Mouse (Mus musculus) urinary bladder, adult 2 months (tissue): Measurements from ENCODE around the gene Mpv17l2. TPM values are rescaled to one million over a fixed set of nuclear protein-coding genes. Genes with fewer than 3 reads are reported as not detected.

Experiments used
- DNase-seq: peaks from one replicate; pipeline ENCODE4 v3.0.0; 2022; ENCODE audit warnings: low spot score
- polyA plus RNA-seq: library from polyadenylated mRNA; depleted of rRNA; stranded (reverse); fragments of >200 nt; gene quantifications from 2 replicates; pipeline ENCODE4 v1.2.3, GENCODE M21; 2012

Gene Mpv17l2
- polyA plus RNA-seq, 1 experiment, result 41.9 TPM

- no peak for DNase-seq
Measured at GRCm38 (mm10) chr8:70790846-70791245, 30.1 kb upstream of the Mpv17l2 start.

- no peak for DNase-seq
Measured at GRCm38 (mm10) chr8:70789046-70789445, 28.3 kb upstream of the Mpv17l2 start.

GRCm38 (mm10) chr8:70787941-70788667 is 27.4 kb upstream of the Mpv17l2 start:
- no peak for DNase-seq

GRCm38 (mm10) chr8:70787051-70787445 is 26.3 kb upstream of the Mpv17l2 start:
- DNase-seq, result no peak

GRCm38 (mm10) chr8:70786291-70787050 is 25.7 kb upstream of the Mpv17l2 start:
- no peak for DNase-seq

- no peak for DNase-seq
Measured at GRCm38 (mm10) chr8:70780093-70780492, 19.3 kb upstream of the Mpv17l2 start.

- DNase-seq, result peak; percentile 98
Measured at GRCm38 (mm10) chr8:70776496-70777444, 16.0 kb upstream of the Mpv17l2 start, which contains the start of gene Pik3r2. Gene Pik3r2, minus strand, starts transcription at chr8:70776713.

- DNase-seq, result no peak
Measured at GRCm38 (mm10) chr8:70775851-70776495, 15.2 kb upstream of the Mpv17l2 start.

- no peak for DNase-seq
Measured at GRCm38 (mm10) chr8:70775227-70775626, 14.5 kb upstream of the Mpv17l2 start.

- DNase-seq, result no peak
Measured at GRCm38 (mm10) chr8:70774740-70775139, 14.0 kb upstream of the Mpv17l2 start.

GRCm38 (mm10) chr8:70773833-70774232 is 13.1 kb upstream of the Mpv17l2 start:
- no peak for DNase-seq

GRCm38 (mm10) chr8:70773410-70773809 is 12.7 kb upstream of the Mpv17l2 start:
- DNase-seq, result no peak

- no peak for DNase-seq
Measured at GRCm38 (mm10) chr8:70772890-70773289, 12.1 kb upstream of the Mpv17l2 start.

GRCm38 (mm10) chr8:70772075-70772474 is 11.3 kb upstream of the Mpv17l2 start:
- no peak for DNase-seq

GRCm38 (mm10) chr8:70771217-70771616 is 10.5 kb upstream of the Mpv17l2 start:
- DNase-seq, result no peak

GRCm38 (mm10) chr8:70770748-70771147 is 10.0 kb upstream of the Mpv17l2 start:
- no peak for DNase-seq

GRCm38 (mm10) chr8:70769858-70770257 is 9.1 kb upstream of the Mpv17l2 start:
- no peak for DNase-seq

GRCm38 (mm10) chr8:70769359-70769758 is 8.6 kb upstream of the Mpv17l2 start:
- DNase-seq, result peak; percentile 93

- no peak for DNase-seq
Measured at GRCm38 (mm10) chr8:70768956-70769355, 8.2 kb upstream of the Mpv17l2 start.

- DNase-seq, result no peak
Measured at GRCm38 (mm10) chr8:70768231-70768776, 7.6 kb upstream of the Mpv17l2 start.

GRCm38 (mm10) chr8:70767503-70767902 is 6.8 kb upstream of the Mpv17l2 start:
- no peak for DNase-seq
